Mouse (Mus musculus) cerebellum, adult 11 months (tissue): ENCODE results near the gene Dglucy.

ENCODE experiments used
- DNase-seq: peaks from one replicate; pipeline ENCODE4 v3.0.0; 2022

Dglucy gene

DNA sequence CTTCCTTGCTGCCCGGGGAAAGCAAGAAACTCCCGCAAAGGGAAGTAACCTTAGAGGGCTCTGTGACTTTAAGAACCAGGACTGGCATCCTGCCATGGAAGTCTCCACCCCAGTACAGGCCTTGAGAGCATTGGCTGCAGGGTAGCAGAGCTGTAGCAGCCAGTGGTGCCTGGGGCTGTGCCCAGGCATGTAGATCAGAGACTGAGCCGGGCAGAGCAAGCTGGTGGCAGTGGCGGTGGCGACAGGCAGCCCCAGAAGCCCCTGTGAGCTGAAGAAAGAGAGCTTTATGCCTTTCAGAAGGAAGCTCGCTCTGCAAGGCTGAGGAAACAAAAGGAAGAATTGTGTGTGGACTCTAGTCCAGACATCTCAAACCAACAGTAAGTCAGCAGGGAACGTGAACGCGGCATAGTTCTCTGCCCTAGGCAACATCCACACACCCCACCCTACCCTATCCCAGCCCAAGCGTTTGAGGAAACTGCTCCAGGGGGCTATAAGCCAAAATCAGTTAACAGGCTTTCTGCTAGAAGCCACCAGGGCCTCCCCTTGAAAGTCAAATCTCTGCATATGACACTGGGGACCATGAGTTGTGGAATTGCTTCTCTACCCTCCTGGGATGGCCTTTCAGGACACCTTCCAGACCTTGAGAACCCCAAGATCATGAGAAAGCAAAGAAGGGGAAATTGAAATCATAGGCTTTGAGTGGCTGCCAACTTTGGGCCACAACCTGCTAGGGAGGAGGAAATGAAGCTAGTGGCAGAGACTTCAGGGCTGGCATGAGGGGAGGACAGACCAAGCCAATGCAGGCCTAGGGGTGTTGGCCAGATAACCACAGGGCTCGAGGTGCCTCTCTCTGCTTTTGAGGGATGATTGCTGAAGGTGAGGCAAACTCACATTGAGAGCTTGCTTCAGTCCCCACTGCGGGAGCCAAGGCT lies at the start of gene Dglucy:
Dglucy (plus strand) TSS at position 124 of the 932 bp plus-strand sequence.
- DNase-seq, result peak; percentile 87

DNA sequence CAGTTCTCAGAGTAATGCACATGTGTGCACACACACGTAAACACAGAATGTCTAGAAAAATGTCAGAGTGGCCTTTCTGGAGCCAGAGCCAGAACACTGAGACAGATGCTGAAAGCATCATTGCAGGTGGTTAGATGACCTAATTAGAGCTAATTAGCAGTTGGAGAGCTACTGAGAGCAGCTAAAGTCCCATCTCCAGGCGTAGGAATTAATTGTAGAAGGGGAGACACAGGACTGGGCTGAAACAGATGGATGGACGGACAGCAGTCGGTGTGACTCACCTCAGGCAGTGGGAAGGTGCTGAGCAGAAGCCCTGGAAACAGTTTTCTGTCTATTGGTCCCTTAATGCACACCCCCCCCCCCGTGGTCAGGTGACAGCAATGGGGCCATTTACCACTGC lies 43.7 kb upstream of the Dglucy start:
- DNase-seq, result peak; percentile 8

DNA sequence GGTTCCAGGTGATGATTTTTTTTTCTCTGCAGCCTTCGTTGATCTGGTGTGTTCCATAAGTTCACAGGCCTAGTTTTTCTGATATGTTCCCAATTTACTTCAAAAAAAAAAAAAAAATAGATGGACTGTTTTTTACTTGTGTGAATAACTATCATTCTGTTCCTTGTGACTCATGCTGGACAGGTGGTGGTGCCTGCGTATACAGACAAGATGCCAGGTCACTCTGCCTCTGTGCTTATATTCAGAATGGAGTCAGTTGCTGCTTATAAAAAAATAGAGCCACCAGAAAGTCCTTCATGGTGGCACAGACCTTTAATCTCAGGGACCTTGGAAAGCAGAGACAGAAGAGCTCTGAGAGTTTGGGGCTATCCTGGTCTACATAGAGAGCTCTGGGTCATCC lies 43.3 kb upstream of the Dglucy start:
- no peak for DNase-seq

DNA sequence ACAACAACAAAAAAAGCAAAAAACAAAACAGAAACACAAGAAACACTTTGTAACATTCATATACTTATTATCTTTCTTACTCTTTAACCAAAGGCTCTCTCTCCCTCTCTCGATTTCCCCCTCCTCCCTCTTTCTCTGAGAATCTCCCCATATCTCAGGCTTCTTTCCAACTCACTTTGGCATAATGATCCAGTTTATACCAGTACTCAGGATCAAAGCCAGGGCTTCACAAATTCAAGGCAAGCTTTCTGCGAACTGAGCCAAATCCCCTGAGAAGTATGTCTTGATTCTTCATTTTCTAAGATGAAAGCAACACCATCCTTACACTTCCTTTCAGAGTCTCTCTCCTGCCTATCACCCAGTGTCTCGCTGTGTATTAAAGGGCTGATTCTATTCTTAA lies 40.4 kb upstream of the Dglucy start:
- DNase-seq, result no peak

DNA sequence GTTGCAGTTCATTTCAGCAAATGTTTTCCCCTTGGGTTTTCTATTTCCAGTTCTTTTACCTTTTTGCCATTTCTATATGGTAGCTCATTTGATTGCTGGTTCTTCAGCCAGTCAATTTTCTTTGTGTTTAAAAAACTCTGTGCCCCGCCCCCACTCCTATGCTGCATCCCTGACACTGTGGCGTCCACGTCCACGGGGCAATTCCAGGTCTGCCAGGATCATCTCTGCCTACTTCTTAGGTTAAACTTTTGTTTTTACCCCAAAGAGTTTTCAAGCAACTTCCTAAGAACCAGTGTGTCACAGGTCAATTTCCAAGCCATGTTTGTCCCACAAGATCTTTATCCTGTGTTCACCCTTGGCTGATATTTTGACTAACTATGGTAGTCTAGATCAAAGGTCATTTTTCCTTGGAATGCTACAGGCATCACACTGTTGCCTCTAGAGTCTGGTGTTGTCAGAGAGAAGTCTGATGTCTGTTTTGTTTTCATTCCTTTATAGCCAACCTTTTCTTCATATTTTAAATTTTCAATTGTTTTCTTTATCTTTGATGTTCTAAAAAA lies 39.8 kb upstream of the Dglucy start:
- no peak for DNase-seq

DNA sequence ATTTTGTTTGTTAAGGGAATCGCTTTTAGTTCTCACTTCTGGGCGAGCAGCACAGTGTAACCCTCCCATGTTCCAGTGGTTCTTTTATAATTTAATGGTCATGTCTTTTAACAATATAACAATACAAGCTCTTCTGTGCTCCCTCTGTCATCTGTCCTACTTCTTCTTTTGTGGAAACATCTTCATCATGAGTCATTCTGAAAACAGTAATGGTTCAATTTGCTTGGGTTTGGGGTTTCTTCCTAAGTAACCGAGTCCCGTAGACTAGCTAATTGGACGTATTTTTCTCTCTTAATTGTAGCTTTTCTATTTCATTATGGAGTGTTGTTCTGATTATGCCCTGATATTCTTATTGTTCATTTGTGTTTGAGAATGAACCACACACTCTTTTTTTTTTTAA lies 38.5 kb upstream of the Dglucy start:
- DNase-seq, result no peak

DNA sequence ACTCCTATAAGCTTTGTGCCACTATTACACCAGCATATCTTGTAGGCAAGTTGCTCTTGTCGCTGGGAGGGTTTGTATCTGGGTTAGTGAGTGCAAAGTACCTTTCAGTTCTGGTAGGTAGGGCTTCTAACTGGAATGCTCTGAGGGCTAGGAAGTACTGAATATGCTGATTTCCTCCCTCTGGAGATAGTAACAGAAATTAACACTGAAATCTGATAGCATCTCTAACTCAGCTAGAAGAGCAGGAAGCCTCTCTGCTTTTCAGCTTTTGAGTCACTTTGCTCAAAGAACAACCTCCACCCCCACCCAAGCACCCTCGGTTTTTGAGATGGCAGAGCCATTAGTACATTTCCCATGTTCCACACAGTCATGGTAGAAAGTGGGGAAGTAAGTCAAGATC lies 36.4 kb upstream of the Dglucy start:
- DNase-seq, result no peak

DNA sequence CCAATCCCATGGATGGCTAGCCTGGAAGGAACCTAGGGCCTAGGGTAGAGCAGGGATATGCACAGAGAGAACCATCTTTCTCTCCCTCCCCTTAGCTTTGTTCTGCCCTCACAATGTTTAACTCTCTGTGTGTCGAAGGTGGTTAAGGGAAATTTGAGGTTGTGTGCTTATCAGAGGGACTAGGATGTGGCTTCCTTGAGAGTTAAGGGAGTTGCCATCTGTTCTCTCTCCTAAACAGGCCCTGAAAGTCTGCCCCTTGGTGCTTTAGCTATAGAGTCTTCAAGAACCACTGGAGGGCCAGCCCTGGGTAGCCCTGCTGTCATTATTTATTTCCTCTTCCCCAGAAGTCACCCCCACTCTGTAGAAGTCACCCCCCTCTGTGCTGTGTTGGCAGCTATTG lies 25.9 kb upstream of the Dglucy start:
- DNase-seq, result no peak

DNA sequence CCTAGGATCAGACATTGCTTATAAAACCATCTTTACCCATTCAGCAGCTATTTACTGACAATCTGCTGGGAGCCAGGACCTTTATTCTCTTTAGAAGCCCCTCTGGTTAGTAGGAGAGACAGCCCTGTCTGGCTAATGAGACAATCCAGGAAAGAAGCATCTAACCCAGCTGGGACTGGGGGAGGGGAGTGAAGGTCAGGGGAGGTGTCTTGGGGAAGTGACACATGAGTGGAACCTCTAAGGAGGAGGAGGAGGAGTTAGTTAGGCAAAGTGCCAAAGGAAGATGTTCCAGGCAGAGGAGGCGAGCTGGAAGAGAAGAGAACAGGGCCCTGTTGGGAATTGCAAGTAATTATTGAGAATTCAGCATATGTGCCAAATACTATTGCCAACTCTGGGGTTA lies 25.1 kb upstream of the Dglucy start:
- DNase-seq, result no peak

DNA sequence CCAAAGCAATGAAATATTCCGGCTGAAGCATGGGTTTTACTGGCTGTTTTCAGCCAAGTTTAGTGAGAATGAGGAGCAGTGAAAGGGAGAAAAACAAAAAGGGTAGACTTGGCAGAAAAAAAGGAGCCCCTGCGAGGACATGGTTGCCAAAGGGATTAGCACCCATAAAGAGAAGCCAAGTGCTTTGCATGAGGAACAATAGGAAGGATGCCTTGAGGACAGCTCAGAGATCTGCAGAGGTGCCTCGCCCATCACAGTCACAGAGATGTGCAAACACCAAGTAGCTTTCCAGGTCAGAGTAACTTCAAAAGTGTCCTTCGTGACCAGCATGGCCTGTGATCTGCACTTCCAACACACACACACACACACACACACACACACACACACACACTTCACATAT lies 21.4 kb upstream of the Dglucy start:
- no peak for DNase-seq

DNA sequence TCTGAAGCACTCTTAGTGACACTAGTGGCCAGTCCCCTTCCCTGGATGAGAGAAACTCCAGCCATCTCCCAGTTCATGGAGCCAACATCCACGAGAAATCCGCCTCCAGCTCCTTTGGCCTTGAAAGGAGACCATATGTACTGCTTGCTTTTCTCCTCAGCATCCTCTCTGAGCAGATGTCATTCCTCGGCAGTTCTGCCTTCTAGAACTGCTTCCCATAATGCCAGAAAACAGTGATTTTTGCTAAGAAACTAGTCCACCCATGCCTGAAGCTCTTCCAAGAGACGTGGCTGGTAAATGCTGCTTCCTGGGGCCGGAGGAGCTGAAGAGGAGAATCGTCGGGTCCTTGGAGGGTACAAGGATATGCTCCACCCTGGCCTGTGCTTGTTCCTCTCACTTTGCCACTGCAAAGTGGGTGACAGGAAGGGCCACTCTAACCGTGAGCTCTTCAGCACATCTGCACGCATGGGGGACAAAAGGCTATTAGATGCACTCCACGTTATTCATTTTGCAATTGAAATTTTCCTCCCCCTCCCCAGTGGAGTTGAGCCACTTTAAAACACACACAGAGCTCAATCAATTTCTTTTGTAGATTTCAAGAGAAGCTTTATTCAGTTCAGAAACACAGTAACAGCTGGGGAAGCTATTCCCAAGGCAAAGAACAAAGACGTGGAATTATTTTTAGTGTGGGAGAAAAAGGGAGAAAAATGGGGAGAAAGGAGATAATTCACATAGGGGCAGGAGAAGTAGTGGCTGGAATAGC lies 16.0 kb upstream of the Dglucy start:
- no peak for DNase-seq

DNA sequence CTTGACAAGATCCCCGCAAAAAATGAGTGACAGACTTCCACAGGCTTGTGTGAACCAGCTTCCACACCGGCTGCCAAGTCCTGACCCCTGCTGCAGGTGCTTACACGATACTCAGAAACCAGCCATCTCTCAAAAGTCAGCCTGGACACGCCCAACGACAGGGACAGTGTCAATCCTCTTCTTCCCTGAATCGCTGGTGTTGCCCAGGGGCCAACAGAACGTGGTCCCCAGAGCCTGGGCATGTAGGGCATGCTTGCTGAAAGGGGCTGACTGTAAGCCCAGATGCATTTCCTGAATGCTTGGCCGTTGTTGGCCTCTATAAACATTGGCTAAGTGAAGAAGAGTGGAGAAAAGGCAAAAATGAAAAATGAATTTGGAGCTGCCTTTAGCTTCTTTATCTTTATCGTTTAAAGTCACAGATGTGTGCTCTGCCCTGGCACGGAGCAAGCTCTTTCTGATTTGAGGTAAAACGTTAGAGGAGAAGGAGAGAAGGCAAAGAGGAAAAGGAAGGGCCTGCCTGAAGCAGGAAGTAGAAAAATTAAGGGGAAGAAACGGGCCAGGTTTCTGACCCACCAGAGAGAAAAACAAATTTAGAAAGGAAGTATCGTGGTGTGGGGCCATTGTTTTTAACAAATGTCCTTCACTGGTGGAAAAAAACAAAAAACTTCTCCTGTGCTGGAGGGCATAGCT lies 14.4 kb upstream of the Dglucy start:
- DNase-seq, result no peak

DNA sequence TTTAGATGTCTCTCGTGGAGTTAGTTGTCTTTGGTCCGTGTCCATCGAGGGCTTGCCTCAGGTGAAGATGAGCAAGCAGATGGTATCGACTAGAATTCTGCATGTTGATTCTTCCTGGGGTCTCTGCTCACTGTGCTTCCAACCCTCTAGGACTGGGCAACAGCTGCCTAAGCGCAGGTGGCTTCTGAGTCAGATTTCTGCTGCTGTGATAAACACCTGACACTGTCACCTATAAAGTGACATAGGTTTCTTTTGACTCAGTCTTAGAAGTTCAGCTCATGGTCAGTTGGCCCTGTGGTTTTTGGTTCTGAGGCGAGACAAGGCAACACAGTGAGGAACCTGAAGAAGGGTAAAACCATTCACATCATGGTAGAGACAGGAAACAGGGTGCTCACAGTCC lies 9.0 kb upstream of the Dglucy start:
- DNase-seq, result no peak

DNA sequence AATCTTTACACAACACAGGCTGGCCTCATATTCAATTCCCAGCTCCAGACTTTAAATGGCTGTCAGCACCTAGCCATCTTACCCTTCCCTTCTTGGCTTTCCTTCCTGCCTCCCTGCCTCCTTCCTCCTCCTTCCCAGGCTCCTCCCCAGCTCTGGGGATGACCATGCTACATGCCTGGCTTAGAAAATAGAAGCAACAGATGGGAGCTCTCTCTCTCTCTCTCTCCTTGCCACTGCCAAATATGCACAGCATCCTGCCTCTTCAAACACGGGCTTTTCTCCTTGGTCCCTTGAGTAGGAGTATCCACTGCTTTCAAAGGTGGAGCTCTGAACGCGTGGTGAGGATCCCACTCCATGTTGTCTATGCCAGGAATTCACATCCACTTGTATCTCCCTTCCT lies 8.1 kb upstream of the Dglucy start:
- no peak for DNase-seq

DNA sequence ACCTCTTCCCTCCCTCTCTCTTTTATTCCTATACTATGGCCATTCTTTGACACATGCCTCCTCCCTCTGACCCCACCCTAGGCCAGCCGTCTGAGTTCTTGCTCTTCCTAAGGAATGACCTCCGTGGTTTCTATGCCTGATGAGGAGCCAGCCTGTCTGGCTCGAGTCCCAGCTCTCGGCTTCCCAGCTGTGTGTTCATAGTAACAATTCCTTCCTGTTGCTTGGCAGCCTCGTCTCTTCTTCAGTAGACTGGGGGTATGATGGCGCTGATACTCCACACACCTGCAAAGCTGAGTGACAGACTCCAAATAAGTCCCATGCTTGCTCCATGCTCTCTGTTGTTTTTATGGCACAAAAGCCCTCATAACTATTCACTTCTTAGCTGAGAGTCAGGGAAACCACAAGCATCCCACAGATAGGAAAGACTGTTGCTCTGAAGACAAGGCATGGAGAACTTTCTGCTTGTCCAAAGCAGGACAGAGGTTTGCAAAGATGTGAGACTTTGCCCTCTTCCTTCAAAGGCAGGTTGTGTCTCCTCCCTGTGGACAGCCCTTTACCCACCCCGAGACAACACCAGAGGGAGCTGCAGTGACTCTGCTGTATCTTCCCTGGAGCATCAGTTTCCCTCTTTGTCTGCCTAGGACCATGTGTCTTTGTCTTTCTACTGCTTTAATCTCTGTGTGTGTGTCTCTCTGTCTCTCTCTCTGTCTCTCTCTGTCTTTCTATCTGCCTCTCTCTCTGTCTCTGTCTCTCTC lies 6.5 kb upstream of the Dglucy start:
- no peak for DNase-seq

DNA sequence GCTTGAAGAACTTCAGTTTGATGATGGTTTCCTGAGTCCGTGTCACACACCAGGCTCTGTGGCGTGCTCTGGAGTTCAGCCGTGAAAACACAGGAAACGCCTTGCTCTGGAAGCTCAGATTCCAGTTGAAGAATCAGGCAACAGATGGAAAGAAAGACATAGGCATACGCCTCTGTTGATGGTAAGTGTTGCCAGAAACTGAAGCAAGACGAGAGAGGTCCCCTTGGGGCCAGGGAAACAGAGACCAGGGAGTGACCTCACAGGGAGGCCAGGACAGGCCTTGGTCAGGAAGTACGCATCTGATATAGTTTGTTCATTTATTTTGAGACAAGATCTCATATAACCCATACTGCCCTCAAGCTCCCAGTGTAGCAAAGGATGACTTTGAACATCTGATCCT lies 4.1 kb upstream of the Dglucy start:
- DNase-seq, result no peak

DNA sequence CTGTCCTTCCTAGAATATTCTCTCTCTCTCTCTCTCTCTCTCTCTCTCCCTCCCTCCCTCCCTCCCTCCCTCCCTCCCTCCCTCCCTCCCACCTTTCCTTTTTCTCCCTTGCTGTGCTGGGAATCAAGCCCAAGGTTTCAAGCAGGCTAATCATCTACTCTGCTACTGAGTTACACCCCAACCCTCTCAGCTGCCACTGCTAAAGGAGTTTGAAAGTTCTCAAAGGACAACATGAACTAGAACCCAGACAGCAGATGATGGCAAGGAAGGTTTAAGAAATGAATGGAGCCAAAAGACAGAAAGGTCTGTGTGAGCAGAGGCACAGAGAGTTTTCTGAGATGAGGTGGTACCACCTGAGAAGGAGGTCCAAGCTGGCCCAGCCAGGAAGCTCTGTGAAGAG lies 3.6 kb upstream of the Dglucy start:
- no peak for DNase-seq

DNA sequence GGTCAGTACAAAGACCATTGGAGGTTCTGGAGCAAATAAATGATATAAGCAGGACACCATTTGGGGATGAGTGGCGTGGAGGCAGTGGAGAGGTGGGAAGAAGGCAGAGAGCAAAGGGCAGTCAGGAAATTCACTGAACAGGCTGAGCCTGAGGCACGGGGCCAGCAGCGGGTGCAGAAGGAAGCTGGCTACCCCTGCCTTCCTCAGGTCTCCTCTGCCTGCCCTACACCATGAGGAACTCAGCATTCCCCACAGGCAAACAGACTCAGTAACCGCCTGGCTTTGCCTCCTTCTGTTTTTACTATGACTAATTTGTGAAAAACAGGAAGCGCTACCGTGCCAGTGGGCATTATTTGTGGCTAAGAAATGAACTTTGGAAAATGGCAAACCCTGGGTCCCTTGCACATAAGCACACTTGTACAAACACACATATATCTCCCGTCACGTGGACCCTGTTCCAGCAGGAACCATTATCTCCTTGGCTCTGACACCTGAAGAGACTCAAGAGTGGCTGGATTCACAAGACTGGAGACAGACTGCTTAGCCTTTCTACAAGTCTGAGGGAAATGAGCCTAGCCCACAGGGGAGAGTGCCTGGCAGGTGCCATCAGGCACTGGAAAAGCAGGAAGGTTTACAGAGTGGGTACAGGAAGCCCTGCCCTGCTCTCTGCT lies 2.8 kb upstream of the Dglucy start:
- no peak for DNase-seq

DNA sequence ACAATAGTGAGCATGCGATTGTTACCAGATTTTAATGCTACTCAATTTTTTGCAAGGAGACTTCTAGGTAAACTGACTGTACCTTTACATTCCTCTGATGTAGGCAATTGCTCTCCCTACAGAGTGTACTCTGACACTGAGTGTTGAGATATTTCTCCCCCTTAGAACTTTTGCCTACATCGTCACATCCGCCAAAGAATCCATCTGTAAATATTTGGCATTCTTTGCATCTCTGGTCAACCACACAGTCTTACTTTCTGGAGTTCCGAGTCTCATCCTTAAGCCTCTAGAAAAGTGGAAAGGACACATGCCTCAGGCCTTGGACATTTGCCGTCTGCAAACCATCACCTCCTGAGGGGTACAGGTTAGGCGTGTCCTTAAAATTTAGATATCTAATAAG lies 1.9 kb upstream of the Dglucy start:
- no peak for DNase-seq

DNA sequence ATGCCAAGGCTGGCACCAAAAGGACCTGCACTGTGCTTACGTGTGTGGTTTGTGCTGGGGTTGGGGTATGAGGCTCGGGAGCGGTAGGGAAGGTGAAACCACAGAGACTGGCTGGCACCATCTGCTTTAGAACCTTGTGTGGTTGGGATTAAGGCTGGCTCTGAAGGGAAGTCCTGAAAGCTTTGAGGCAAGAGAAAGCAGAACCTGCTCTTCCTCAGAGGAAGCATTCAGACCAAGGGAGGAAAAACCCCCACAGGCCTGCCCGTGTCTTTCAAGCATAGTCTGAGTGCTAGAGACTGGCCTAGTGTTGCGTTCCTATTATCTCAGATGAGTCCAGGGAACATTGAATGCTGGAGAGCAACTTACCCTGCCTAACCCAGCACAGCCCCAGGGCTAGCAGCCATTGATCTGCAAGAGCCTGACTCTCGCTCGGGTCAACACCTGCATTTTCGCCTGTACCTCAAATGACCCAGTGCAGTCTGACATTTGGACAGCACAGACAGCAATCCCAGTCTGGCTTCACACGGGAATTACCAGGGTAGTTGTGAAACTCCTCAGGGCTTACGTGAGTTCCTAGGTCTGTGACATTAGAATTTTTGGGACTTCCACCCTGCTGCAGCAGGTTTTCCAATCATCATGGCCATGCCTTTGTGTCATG lies 452 bp upstream of the Dglucy start:
- no peak for DNase-seq

DNA sequence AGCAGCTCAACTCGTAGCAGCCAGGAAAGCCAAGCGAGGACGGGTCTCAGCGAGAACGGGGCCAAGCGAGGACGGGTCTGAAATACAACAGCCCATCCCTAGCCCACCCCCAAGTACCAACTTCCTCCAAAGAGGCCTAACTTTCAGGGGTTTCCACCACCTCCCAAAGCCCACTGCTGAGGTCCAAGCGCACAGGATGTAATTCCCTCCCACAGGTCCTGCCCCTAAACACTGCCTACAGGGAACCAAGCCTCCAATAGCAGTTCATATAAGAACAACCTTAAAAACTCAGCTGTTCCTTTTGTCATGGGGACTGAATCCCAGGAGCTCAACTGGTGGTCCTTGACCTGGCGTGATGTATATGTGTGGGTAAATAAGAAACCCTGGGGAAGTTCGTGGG lies 1.6 kb downstream of the Dglucy start:
- DNase-seq, result no peak
